Mouse (Mus musculus) limb, embryonic 14.5 days (tissue): ENCODE measurements around the gene Thap4. TPM values are rescaled to one million over a fixed set of nuclear protein-coding genes. Genes with fewer than 3 reads are reported as not detected.

ENCODE experiments used
- ATAC-seq: fragments of 200-750 bp; cut with Nextera tagmentation; 2 replicates; pipeline ENCODE4 v1.8.0; 2017; ENCODE audit warnings: low read depth, moderate number of reproducible peaks, moderate TSS enrichment; ENCODE audit not compliant: low FRiP score
- DNase-seq: peaks from one replicate; pipeline ENCODE4 v3.0.0-alpha.2; 2015; ENCODE audit warnings: low spot score
- H3K27ac ChIP-seq: fragments of 300-500 bp; sonication (generic); replicated peaks from 2 replicates; pipeline ENCODE4 v1.5.1; 2014; ENCODE audit warnings: low read depth, mild to moderate bottlenecking, low read length, moderate library complexity, mixed read lengths
- H3K27me3 ChIP-seq: fragments of 300-500 bp; sonication (generic); 2 replicates; pipeline ENCODE4 v1.6.1; 2014; ENCODE audit warnings: low read length, mixed read lengths; ENCODE audit not compliant: control insufficient read depth, insufficient read depth
- H3K36me3 ChIP-seq: fragments of 300-500 bp; sonication (generic); 2 replicates; pipeline ENCODE4 v1.6.1; 2014; ENCODE audit warnings: mild to moderate bottlenecking, low read length, moderate library complexity, mixed read lengths; ENCODE audit not compliant: control insufficient read depth, insufficient read depth
- H3K4me1 ChIP-seq: fragments of 300-500 bp; sonication (generic); 2 replicates; pipeline ENCODE4 v1.6.1; 2014; ENCODE audit warnings: antibody characterized with exemption, low read length, mixed read lengths; ENCODE audit not compliant: control insufficient read depth, insufficient read depth
- H3K4me2 ChIP-seq: fragments of 300-500 bp; sonication (generic); replicated peaks from 2 replicates; pipeline ENCODE4 v1.6.1; 2014; ENCODE audit warnings: low read depth, mild to moderate bottlenecking, low read length, moderate library complexity; ENCODE audit not compliant: severe bottlenecking
- H3K4me3 ChIP-seq: fragments of 300-500 bp; sonication (generic); replicated peaks from 2 replicates; pipeline ENCODE4 v1.5.1; 2014; ENCODE audit warnings: low read length
- H3K9ac ChIP-seq: fragments of 300-500 bp; sonication (generic); 2 replicates; pipeline ENCODE4 v1.6.1; 2014; ENCODE audit warnings: mild to moderate bottlenecking, low read depth, low read length, moderate library complexity; ENCODE audit not compliant: severe bottlenecking
- H3K9me3 ChIP-seq: fragments of 300-500 bp; sonication (generic); 2 replicates; pipeline ENCODE4 v1.6.1; 2016; ENCODE audit warnings: low read length; ENCODE audit not compliant: control insufficient read depth
- POLR2A ChIP-seq: fragments of 200-500 bp; IDR thresholded peaks from 2 replicates; pipeline ENCODE4 v1.8.0; 2012; ENCODE audit warnings: inconsistent platforms, mild to moderate bottlenecking, moderate library complexity, borderline replicate concordance; ENCODE audit not compliant: insufficient read depth, insufficient read length; ENCODE audit errors: extremely low read depth
- WGBS: fragments of 180-500 bp; shearing (Covaris S2); extraction: QIAGEN DNeasy Blood & Tissue Kit; methylation state at CpG from one replicate; pipeline ENCODE4 v1.1.7; 2014; 5-methylcytosine and 5-hydroxymethylcytosine counted together
- polyA plus RNA-seq, 2 experiments: library from polyadenylated mRNA; depleted of rRNA in 1 of 2; stranded (reverse) in 1 of 2; unstranded in 1 of 2; fragments of >200 nt; fragmentation: Nextera tagmentation in 1 of 2; extraction: Ambion mirVana in 1 of 2; gene quantifications; 2 replicates each; pipeline versions ENCODE4 v1.2.1 to v1.2.3; 2012 to 2014

The Thap4 gene
- polyA plus RNA-seq, 2 experiments, result 52.3 to 59.4 TPM

GRCm38 (mm10) chr1:93716166-93716565 is 38.5 kb downstream of the Thap4 start:
- no peak overlapping the region for H3K4me2 ChIP-seq
- TF ChIP-seq POLR2A, result no peak
- H3K9me3 ChIP-seq, result no peaks in the 10 kb centered on the region
- ATAC-seq, result no peak
- H3K27ac ChIP-seq, result no peak overlapping the region
- no peak for DNase-seq
- no peaks in the 10 kb centered on the region for H3K27me3 ChIP-seq
- WGBS, result 83% methylated on average over 2 of the region's 2 CpGs
- H3K4me3 ChIP-seq, result no peak overlapping the region
- H3K36me3 ChIP-seq, result peaks cover 43% of the 10 kb centered on the region
- H3K9ac ChIP-seq, result no peak overlapping the region
- no peaks in the 10 kb centered on the region for H3K4me1 ChIP-seq

GRCm38 (mm10) chr1:93705389-93705788 is 49.3 kb downstream of the Thap4 start:
- Histone ChIP-seq H3K9me3 (no peaks in the 10 kb centered on the region), H3K4me2 (no peak overlapping the region), H3K4me3 (no peak overlapping the region), H3K27me3 (no peaks in the 10 kb centered on the region), H3K9ac (no peak overlapping the region), H3K36me3 (peaks cover 16% of the 10 kb centered on the region), H3K27ac (no peak overlapping the region), H3K4me1 (no peaks in the 10 kb centered on the region)
- DNase-seq (no peak), ATAC-seq (no peak)
- no peak for TF ChIP-seq POLR2A
- WGBS, result 75% methylated on average over 3 of the region's 3 CpGs

- no peaks in the 10 kb centered on the region for H3K4me1 ChIP-seq
- no peaks in the 10 kb centered on the region for H3K27me3 ChIP-seq
- H3K4me3 ChIP-seq, result no peak overlapping the region
- 88% methylated on average over 9 of the region's 9 CpGs for WGBS
- H3K9ac ChIP-seq, result no peak overlapping the region
- no peak overlapping the region for H3K4me2 ChIP-seq
- H3K27ac ChIP-seq, result no peak overlapping the region
- peaks cover 16% of the 10 kb centered on the region for H3K36me3 ChIP-seq
- no peak for DNase-seq
- H3K9me3 ChIP-seq, result no peaks in the 10 kb centered on the region
- no peak for TF ChIP-seq POLR2A
- no peak for ATAC-seq
Observed at GRCm38 (mm10) chr1:93704341-93704740, 50.3 kb downstream of the Thap4 start.

- Histone ChIP-seq H3K4me2 (no peak overlapping the region), H3K27ac (no peak overlapping the region), H3K36me3 (peaks cover 16% of the 10 kb centered on the region), H3K9ac (no peak overlapping the region), H3K4me3 (no peak overlapping the region), H3K9me3 (no peaks in the 10 kb centered on the region), H3K4me1 (no peaks in the 10 kb centered on the region), H3K27me3 (no peaks in the 10 kb centered on the region)
- DNase-seq, result no peak
- no peak for ATAC-seq
- WGBS, result 90% methylated on average over 10 of the region's 10 CpGs
- no peak for TF ChIP-seq POLR2A
Observed at GRCm38 (mm10) chr1:93703472-93704048, 51.1 kb downstream of the Thap4 start.

- H3K27ac ChIP-seq, result no peak overlapping the region
- no peak overlapping the region for H3K9ac ChIP-seq
- ATAC-seq, result no peak
- H3K9me3 ChIP-seq, result no peaks in the 10 kb centered on the region
- DNase-seq, result no peak
- no peak overlapping the region for H3K4me3 ChIP-seq
- no peak for TF ChIP-seq POLR2A
- WGBS, result 84% methylated on average over 1 of the region's 1 CpGs
- H3K36me3 ChIP-seq, result peaks cover 16% of the 10 kb centered on the region
- H3K27me3 ChIP-seq, result no peaks in the 10 kb centered on the region
- H3K4me1 ChIP-seq, result no peaks in the 10 kb centered on the region
- H3K4me2 ChIP-seq, result no peak overlapping the region
Observed at GRCm38 (mm10) chr1:93702106-93702505, 52.6 kb downstream of the Thap4 start.

- Histone ChIP-seq H3K9me3 (no peaks in the 10 kb centered on the region), H3K4me3 (no peak overlapping the region), H3K4me1 (no peaks in the 10 kb centered on the region), H3K27ac (no peak overlapping the region), H3K9ac (no peak overlapping the region), H3K27me3 (no peaks in the 10 kb centered on the region), H3K36me3 (peaks cover 13% of the 10 kb centered on the region), H3K4me2 (no peak overlapping the region)
- WGBS, result 62% methylated on average over 4 of the region's 4 CpGs
- ATAC-seq (no peak), DNase-seq (no peak)
- no peak for TF ChIP-seq POLR2A
Observed at GRCm38 (mm10) chr1:93699159-93699558, 55.5 kb downstream of the Thap4 start.
